Mouse (Mus musculus): ENCODE results near the gene Atp8b3.

Gene Atp8b3

GRCm38 (mm10) chr10:80523299-80523698 is 15.6 kb downstream of the Atp8b3 start:
- peak; percentile 55 for DNase-seq (ENCODE audit: low read depth, low spot score)

- DNase-seq (ENCODE audit: low read depth, low spot score): no peak
These were observed 19.6 kb downstream of the Atp8b3 start for GRCm38 (mm10) chr10:80519287-80519686.

- DNase-seq (ENCODE audit: low read depth, low spot score): no peak
These were observed 25.2 kb downstream of the Atp8b3 start for GRCm38 (mm10) chr10:80513739-80514138.

GRCm38 (mm10) chr10:80510273-80510660 is 28.7 kb downstream of the Atp8b3 start:
- no peak for DNase-seq (ENCODE audit: low read depth, low spot score)

GRCm38 (mm10) chr10:80509412-80510272 is 29.3 kb downstream of the Atp8b3 start:
- peak; percentile 85 for DNase-seq (ENCODE audit: low read depth, low spot score)

- peak; percentile 69 for DNase-seq (ENCODE audit: low read depth, low spot score)
These were observed 32.7 kb downstream of the Atp8b3 start for GRCm38 (mm10) chr10:80506222-80506621.

GRCm38 (mm10) chr10:80504724-80505123 is 34.2 kb downstream of the Atp8b3 start:
- no peak for DNase-seq (ENCODE audit: low read depth, low spot score)

- DNase-seq (ENCODE audit: low read depth, low spot score): no peak
These were observed 35.2 kb downstream of the Atp8b3 start for GRCm38 (mm10) chr10:80503599-80504220.

- no peak for DNase-seq (ENCODE audit: low read depth, low spot score)
These were observed 36.1 kb downstream of the Atp8b3 start for GRCm38 (mm10) chr10:80502819-80503314.

- DNase-seq (ENCODE audit: low read depth, low spot score): no peak
These were observed 36.6 kb downstream of the Atp8b3 start for GRCm38 (mm10) chr10:80502291-80502690.

- no peak for DNase-seq (ENCODE audit: low read depth, low spot score)
These were observed 42.5 kb downstream of the Atp8b3 start for GRCm38 (mm10) chr10:80496421-80496820.

- DNase-seq (ENCODE audit: low read depth, low spot score): no peak
These were observed 43.0 kb downstream of the Atp8b3 start for GRCm38 (mm10) chr10:80495901-80496300.

- no peak for DNase-seq (ENCODE audit: low read depth, low spot score)
These were observed 44.2 kb downstream of the Atp8b3 start, which contains the start of gene Onecut3 for GRCm38 (mm10) chr10:80494732-80495131. Onecut3 (plus strand) TSS chr10:80494835.

GRCm38 (mm10) chr10:80490051-80490450 is 48.9 kb downstream of the Atp8b3 start:
- no peak for DNase-seq (ENCODE audit: low read depth, low spot score)

- peak; percentile 60 for DNase-seq (ENCODE audit: low read depth, low spot score)
These were observed 52.0 kb downstream of the Atp8b3 start for GRCm38 (mm10) chr10:80486862-80487379.

GRCm38 (mm10) chr10:80481002-80481401 is 57.9 kb downstream of the Atp8b3 start:
- DNase-seq (ENCODE audit: low read depth, low spot score): peak; percentile 92

- no peak for DNase-seq (ENCODE audit: low read depth, low spot score)
These were observed 60.4 kb downstream of the Atp8b3 start for GRCm38 (mm10) chr10:80478531-80478930.

GRCm38 (mm10) chr10:80475290-80475959 is 63.5 kb downstream of the Atp8b3 start:
- peak; percentile 92 for DNase-seq (ENCODE audit: low read depth, low spot score)

Data from A20 (cell line).